Mouse (Mus musculus) gastrocnemius, postnatal 25 days (tissue): Measurements from ENCODE around the gene Epb41l3. TPM values are rescaled to one million over a fixed set of nuclear protein-coding genes. Genes with fewer than 3 reads are reported as not detected.

ENCODE experiments used
- DNase-seq: peaks from one replicate; pipeline ENCODE4 v3.0.0; 2022
- long read RNA-seq, 2 experiments: library from polyadenylated mRNA; stranded (forward); transcript quantifications; one replicate each; pipeline ENCODE4 v2.0.0; 2021
- total RNA-seq, 2 experiments: library from RNA; stranded (reverse); gene quantifications; 1 replicate in 1 of 2; 2 replicates in 1 of 2; pipeline ENCODE4 v1.2.3; 2021

The Epb41l3 gene
- total RNA-seq = 1 to 10 TPM; 1.7 to 3.5 TPM
- long read RNA-seq, experiment 1 = 0 reads
- long read RNA-seq, experiment 2, partial matches to known transcripts = 1 of 3 reads
- long read RNA-seq, experiment 2, other reads (novel, unspliced or antisense) = 2 of 3 reads

DNA sequence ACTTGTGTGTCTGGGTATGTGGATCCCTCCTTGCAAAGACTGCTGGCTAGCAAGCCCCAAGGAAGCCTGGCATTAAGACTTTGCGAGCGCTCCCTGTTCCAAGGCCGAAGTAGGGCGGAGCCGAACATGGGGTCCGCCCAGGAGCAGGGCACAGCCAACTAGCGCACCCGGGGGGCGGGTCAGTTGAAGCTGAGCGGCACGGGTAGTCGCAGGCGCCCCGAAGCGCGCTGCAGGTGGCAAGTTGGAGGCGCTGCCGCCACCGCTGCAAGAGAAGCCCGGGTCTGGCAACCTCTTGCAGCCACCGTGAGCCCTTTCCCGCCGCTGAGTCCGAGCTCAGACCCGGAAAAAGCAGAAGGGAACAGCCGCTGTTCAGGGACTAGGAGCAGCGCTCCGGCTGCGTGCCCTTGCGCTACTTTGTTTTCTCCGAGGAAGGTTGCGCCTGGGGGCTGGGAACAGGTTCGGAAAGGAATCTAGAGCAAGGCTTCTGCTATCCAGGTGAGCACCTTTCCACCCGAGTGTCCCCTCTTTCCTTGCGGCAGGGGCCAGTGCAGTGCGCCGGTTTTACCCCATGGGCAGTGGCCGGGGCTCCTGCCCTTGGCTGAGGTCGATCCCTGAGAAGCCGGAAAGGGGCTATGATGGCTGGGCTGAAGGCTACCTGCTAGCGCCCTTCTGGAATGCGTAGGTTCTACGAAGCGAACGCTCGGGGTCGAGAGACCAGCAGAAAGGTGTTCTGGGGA, at the start of gene Epb41l3:
Gene Epb41l3 (plus strand): TSS at position 183 of the 737 bp plus-strand sequence.
- DNase-seq = peak; percentile 44

DNA sequence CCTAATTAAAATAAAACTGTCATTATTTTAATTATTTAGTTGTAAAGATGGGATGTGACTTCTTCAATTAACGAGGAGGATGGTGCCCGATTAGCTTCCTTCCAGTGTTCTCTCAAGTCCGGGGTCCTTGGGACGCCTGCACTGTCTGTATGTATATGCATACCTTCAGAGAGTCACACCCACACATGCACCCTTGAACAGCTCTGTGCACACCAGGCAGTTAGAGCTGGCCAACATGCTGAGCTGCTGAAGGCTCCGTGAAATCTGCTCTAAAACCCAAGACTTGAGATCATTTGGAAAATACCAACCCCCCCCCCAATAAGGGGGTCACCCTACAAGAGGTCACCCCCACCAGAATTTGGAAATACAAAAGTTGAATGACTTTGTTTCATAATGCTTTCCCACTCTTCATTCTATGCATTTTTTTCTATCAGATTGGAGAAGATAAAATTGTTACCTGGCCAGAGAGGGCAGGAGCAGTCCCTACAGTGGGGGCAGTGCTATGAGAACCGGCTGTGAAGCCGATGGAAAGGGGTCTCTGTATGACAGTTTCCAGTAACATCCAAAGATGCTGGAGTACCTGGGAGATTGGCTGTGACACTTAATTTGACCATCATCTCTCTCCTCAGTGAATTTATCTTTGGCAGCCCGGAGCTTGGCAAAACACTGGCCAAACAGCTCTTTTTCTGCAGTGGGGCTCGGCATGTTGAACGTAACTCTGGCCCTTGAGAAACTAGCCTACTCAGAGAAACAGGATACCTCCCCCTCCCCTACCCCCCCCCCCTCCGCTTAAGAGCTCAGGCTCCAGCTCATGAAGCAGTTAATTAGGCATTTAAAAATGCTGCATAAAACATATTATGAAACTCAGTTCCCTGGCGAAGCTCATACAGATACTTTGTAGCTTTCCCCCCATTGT, 36.5 kb upstream of the Epb41l3 start:
- DNase-seq = no peak

- DNase-seq = no peak
Observed at GRCm38 (mm10) chr17:69041516-69041915, 34.0 kb upstream of the Epb41l3 start.

GRCm38 (mm10) chr17:69048826-69049225, 26.7 kb upstream of the Epb41l3 start:
- no peak for DNase-seq

DNA sequence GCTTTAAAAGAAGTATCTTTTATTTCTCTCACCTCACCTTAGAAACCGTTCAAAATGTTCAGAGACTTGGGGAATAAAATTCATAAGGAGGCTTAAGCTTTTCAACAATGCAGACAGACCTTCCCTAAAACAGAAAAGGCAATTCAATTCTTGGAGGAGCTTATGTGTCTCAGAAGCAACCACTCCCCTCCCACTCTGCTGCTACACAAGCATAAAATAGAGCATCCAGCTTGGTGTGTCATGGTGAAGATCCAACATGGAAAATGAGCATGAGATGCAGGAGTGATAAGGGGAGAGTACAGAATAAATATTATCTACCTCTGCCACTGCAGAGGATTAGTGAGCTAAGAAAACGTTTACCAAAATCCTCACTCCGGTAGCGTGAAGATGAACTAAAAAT, 21.5 kb upstream of the Epb41l3 start:
- no peak for DNase-seq

DNA sequence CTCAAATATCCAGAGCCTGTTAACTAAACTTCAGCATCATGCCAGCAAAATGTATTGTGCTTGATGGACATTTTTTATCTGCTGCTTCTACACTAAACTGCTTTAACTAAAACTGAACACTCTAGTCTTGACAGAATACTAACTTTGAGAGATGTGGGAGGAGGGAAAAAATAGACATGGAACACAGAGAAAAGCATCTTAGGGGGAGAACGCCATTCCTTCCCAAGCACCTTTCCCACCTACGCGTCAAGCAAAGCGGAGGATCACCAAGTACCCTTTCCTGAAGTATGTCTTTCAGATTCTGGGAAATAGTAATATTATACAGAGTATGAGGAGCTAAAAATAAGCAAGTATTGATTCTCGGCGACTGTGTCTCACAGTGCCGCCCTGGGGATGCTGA, 15.7 kb upstream of the Epb41l3 start:
- DNase-seq = no peak

GRCm38 (mm10) chr17:69060388-69060787, 15.1 kb upstream of the Epb41l3 start:
- DNase-seq = no peak

- no peak for DNase-seq
Observed at GRCm38 (mm10) chr17:69061883-69062745, 13.4 kb upstream of the Epb41l3 start.

DNA sequence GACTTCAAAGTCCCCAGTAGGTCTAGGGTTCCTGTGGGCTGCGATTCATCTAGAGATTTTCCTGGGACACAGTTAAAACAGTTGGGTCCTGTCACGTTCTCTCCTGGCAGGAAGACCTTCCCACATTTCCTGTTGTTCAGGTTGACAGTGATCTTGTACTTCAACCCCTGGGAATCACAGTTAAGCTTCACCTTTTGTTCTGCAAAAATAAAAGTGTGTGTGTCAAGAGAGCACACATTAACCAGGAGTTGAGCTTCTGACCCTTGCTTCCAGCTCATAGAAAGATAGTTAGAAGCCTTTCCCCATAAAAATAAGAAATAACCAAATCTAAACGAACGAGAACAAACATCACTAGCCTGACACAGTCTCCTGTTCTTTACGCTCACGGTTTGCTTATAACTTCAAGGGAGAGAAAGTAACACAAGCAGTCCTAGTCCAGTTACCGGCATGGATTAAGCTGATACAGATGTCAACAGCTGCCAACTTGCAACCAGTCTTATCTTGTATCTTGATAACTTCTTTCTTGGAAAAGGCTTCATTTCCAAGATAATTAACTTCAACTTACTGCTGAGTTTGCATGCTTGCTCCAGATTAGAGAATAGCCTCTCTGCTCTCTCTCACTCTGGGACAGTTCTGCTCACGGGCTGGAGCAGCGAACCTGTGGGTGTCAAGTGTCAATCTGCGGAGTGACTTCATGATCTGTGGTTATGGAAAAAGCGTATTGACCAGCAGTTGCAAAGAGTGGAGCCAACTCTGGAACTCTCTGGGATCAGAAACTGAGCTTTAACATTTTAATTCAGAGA, 7.3 kb upstream of the Epb41l3 start:
- DNase-seq = no peak

GRCm38 (mm10) chr17:69074095-69074494, 1.4 kb upstream of the Epb41l3 start:
- no peak for DNase-seq

- DNase-seq = peak; percentile 7
Observed at GRCm38 (mm10) chr17:69076238-69076625, 749 bp downstream of the Epb41l3 start.

DNA sequence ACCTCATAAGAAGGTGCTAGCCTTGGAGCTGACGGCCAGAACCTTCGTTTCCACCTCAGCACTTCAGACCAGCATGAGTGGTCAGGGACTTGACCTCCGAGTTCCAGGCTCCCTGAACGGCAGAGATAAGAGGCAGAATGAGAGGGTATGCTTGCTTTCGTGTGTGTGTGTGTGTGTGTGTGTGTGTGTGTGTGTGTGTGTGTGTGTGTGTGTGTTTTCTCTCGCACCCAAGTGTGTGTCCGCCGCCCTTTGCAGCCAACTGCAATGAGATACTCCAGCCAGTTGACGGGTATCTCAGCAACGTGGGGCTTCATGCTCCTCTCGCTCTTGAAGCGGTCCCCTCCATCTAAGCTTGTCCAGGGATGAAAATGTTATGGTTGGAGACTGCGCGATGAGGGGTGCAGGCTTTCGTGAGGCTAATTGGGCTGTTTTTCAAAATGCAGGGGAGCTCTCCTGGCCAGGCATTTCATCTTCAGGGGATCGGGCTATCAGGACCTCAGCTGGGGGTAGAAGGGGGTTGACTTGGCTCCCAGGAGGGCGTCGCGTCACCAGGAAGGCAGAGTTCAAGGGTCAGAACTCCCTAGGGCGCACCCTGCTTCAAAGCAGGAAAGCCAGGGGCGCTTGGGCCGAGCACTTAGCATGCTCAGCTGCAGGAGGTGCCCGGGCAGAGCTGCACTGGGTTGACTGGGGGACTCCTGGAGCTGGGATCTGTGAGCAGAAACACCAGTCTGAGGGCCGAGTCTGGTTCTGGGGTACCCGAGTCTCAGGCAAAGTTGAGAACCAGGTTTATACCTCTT, 1.5 kb downstream of the Epb41l3 start:
- no peak for DNase-seq

DNA sequence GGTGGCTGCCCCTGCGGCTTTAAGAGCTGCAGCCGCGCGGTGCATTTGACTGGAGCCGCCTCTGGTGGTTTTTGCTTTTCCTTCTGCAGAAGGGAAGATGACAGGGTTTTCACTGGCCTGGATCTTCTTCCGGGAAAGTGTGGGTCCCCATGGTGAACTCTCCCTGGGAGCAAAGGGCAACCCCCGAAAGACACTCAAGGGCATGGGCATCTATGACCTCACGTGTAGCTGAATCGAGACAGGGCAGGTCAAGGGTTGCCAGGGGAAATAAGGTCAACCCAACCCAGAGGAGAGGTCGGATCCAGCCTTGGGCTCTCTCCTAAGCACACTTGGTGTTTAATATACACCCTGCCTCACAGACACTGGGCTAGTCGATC, 2.0 kb downstream of the Epb41l3 start:
- DNase-seq = no peak

GRCm38 (mm10) chr17:69082316-69082715, 6.8 kb downstream of the Epb41l3 start:
- no peak for DNase-seq

DNA sequence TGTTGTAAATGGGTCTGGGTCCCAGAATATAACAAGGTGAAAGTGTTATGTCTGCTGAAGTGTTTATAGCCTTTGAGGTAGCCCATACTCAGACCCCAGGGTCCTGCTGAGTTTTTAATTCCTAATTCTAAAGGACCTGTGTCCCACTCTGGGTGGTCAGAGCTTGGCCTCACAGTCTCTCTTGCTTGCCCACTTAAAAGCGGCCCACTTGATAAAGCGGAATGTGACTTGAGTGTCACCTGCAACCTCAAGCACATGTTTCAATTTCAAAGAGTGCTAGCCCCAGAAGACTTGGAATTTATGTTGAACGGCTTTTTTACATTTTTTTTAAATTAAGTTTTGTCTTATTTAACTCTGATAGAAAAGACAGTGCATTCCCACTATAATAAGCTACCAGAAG, 16.1 kb downstream of the Epb41l3 start:
- no peak for DNase-seq

DNA sequence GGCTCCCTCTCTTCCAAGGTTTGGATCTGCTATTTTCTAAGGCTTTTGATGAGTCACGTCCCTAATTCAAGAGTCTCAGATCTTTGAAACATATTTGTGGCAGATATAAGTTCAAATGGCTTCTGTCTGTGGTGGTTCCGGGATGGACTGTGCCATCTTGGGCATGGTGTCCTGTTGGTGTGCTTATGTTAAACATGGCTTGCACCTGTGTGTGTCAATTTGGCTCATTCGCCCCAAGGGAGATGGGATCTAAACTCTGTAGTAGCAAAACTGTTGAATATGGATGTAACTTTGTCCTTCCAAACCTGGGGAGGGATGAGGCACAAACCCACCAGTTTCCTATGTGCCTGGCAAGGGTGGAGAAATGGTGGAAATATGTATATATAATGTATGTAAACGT, 21.6 kb downstream of the Epb41l3 start:
- DNase-seq = no peak

DNA sequence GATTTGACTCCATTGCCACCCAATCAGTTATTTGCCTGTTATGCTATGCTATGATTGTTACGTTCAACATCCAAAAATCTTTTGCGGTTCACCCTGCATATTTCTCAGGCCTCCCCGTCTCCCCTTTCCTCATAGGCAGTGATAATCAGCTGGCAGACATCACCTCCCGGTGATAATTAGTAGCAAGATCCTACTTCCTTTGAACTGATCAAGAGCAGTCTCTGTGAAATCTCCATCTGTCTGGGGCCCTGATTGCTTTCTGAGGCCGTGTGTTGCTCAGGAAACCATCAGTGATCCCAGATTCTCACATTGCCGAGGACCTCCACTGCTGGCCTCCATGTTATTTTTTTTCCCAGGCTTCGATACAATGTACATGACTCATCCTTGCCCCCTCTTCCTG, 22.5 kb downstream of the Epb41l3 start:
- DNase-seq = no peak

DNA sequence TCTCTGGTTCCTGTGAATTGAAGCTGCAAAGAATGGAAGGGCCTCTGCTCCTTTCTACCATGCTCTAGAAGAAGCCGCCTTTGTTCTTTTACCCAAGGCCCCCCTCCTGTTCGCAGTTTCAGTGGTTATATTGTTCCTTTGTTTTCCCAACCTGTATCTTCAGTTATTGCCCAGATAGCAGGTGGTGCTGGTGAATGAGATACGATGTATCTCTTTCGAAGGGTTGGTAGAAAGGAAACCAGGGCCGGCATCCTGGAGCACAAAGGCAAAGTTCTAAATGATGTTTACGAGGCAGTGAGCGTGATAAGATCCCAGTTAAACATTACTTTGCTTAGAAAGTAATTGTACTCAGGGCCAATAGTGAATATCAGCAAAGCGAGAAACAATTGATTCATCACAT, 27.8 kb downstream of the Epb41l3 start:
- DNase-seq = no peak

GRCm38 (mm10) chr17:69105035-69105798, 29.7 kb downstream of the Epb41l3 start:
- no peak for DNase-seq
